Mouse (Mus musculus): ENCODE data around the gene Prr5. TPM values are rescaled to one million over a fixed set of nuclear protein-coding genes. Genes with fewer than 3 reads are reported as not detected.

Gene Prr5
- polyA plus RNA-seq, 1 experiment from 2014 or later = 20.3 TPM

DNA sequence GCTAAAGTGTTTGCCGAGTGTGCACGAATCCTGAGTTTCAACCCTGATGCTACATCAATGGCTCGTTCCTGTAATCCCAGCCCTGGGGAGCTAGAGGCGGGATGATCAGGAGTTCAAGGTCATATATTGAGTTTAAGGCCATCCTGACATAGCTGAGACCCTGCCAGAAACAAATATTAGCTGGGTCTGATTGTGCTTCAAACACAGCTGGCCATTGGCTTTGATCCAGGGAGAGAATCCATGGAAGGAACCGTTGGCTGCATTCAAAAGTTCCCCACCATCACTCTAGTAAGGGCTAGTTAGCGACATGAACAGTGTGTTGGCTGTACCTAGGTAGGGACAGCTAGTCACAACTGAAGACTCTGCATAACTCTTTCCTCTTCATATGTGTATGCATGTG is 19.9 kb downstream of the Prr5 start:
- 50% methylated on average over 6 of the region's 6 CpGs for WGBS
- no peak for DNase-seq (ENCODE audit: low spot score)
- no peak overlapping the region for H3K27ac ChIP-seq (replicated peaks)
- no peaks in the 10 kb centered on the region for H3K4me1 ChIP-seq (replicated peaks; ENCODE audit: control insufficient read depth, insufficient read depth)
- no peak overlapping the region for H3K4me2 ChIP-seq (replicated peaks; ENCODE audit: low read depth)
- no peaks in the 10 kb centered on the region for H3K27me3 ChIP-seq (ENCODE audit: control insufficient read depth, insufficient read depth, low read length)
- no peaks in the 10 kb centered on the region for H3K9me3 ChIP-seq (ENCODE audit: control insufficient read depth, low read length)
- no peak overlapping the region for H3K9ac ChIP-seq (ENCODE audit: low read length)
- peaks cover 8% of the 10 kb centered on the region for H3K36me3 ChIP-seq (ENCODE audit: control insufficient read depth, insufficient read depth, low read length)
- TF ChIP-seq EP300 (optimal IDR thresholded peaks at IDR 0.05) = no peak
- TF ChIP-seq CTCF (IDR thresholded peaks at IDR 0.05; ENCODE audit: low read depth) = no peak
- no peak overlapping the region for H3K4me3 ChIP-seq (ENCODE audit: low read depth, low read length)
- no peak for ATAC-seq (ENCODE audit: low FRiP score, low TSS enrichment)

DNA sequence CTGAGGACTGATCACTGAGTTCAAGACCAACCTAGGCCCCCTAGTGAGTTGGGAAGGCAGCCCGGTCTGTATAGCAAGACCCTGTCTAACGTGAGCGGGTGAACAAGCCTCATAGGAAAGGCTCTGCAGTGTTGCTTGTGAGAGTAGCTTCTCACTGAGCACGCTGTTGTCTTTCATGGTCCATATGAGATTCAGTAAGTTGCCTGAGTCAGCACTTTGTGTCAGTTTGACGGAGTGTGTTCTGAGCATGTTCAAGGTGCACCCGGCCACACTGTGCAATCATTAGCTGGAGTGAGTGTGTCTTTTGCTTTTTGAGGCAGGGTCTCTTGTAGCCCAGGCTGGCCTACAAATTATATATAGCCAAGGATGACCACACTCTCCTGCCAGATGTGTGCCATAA is 22.1 kb downstream of the Prr5 start:
- Histone ChIP-seq H3K36me3 (ENCODE audit: control insufficient read depth, insufficient read depth, low read length) (peaks cover 9% of the 10 kb centered on the region), H3K27me3 (ENCODE audit: control insufficient read depth, insufficient read depth, low read length) (no peaks in the 10 kb centered on the region), H3K27ac (replicated peaks) (no peak overlapping the region), H3K9ac (ENCODE audit: low read length) (no peak overlapping the region), H3K9me3 (ENCODE audit: control insufficient read depth, low read length) (no peaks in the 10 kb centered on the region), H3K4me2 (replicated peaks; ENCODE audit: low read depth) (no peak overlapping the region), H3K4me3 (ENCODE audit: low read depth, low read length) (no peak overlapping the region), H3K4me1 (replicated peaks; ENCODE audit: control insufficient read depth, insufficient read depth) (no peaks in the 10 kb centered on the region)
- no peak for ATAC-seq (ENCODE audit: low FRiP score, low TSS enrichment)
- 92% methylated on average over 6 of the region's 6 CpGs for WGBS
- no peak for DNase-seq (ENCODE audit: low spot score)
- TF ChIP-seq EP300 (optimal IDR thresholded peaks at IDR 0.05) (no peak), CTCF (IDR thresholded peaks at IDR 0.05; ENCODE audit: low read depth) (no peak)

DNA sequence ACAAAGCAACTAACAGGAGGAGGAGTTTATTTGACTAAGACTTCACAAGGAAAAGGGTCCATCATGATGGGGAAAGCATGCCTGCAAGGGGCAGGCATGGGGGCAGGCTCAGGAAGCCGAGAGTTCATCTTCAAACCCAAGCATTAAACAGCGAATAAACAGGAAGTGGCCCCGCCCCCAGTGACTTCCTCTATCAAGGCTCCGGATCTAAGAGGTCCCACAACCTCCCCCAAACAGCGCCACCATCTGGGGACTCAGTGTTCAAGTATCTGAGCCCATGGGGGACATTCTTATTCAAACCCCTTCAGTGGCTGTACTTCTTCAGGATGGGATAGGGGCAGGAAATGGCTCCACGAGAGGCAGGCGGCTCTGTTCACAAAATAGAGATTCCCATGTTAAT is 23.2 kb downstream of the Prr5 start:
- H3K9me3 ChIP-seq (ENCODE audit: control insufficient read depth, low read length) = no peaks in the 10 kb centered on the region
- no peaks in the 10 kb centered on the region for H3K27me3 ChIP-seq (ENCODE audit: control insufficient read depth, insufficient read depth, low read length)
- peaks cover 9% of the 10 kb centered on the region for H3K36me3 ChIP-seq (ENCODE audit: control insufficient read depth, insufficient read depth, low read length)
- no peak overlapping the region for H3K4me3 ChIP-seq (ENCODE audit: low read depth, low read length)
- no peaks in the 10 kb centered on the region for H3K4me1 ChIP-seq (replicated peaks; ENCODE audit: control insufficient read depth, insufficient read depth)
- TF ChIP-seq CTCF (IDR thresholded peaks at IDR 0.05; ENCODE audit: low read depth) (peak; percentile 26; the same call in 1 of the 2 replicates), EP300 (optimal IDR thresholded peaks at IDR 0.05) (no peak)
- H3K4me2 ChIP-seq (replicated peaks; ENCODE audit: low read depth) = no peak overlapping the region
- no peak overlapping the region for H3K27ac ChIP-seq (replicated peaks)
- no peak overlapping the region for H3K9ac ChIP-seq (ENCODE audit: low read length)
- WGBS = 86% methylated on average over 7 of the region's 7 CpGs
- DNase-seq (ENCODE audit: low spot score) = no peak
- no peak for ATAC-seq (ENCODE audit: low FRiP score, low TSS enrichment)

DNA sequence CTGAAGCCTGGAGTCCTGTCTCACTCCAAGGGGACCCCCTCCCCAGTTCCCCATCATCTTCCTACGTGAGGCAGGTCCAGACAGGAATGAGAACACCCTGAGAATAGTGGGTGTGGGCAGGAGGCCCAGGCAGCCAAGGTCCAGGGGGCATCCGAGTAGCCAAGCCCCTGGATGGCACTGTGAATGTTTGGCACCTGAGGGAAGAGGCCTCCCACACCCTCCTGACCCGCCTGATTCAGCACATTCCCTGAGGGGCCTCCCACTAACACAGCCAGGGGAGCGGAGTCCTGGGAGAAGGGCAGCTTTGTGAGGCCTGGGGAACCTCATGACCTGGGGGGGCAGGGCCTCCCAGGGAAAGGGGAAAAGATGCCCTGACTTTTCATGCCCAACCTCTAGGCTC is 26.6 kb downstream of the Prr5 start:
- ATAC-seq (ENCODE audit: low FRiP score, low TSS enrichment) (no peak), DNase-seq (ENCODE audit: low spot score) (no peak)
- H3K4me3 ChIP-seq (ENCODE audit: low read depth, low read length) = no peak overlapping the region
- H3K4me1 ChIP-seq (replicated peaks; ENCODE audit: control insufficient read depth, insufficient read depth) = no peaks in the 10 kb centered on the region
- H3K36me3 ChIP-seq (ENCODE audit: control insufficient read depth, insufficient read depth, low read length) = peaks cover 7% of the 10 kb centered on the region
- WGBS = 67% methylated on average over 4 of the region's 4 CpGs
- TF ChIP-seq CTCF (IDR thresholded peaks at IDR 0.05; ENCODE audit: low read depth) (no peak), EP300 (optimal IDR thresholded peaks at IDR 0.05) (no peak)
- H3K9me3 ChIP-seq (ENCODE audit: control insufficient read depth, low read length) = no peaks in the 10 kb centered on the region
- no peak overlapping the region for H3K4me2 ChIP-seq (replicated peaks; ENCODE audit: low read depth)
- H3K27ac ChIP-seq (replicated peaks) = no peak overlapping the region
- H3K9ac ChIP-seq (ENCODE audit: low read length) = no peak overlapping the region
- H3K27me3 ChIP-seq (ENCODE audit: control insufficient read depth, insufficient read depth, low read length) = no peaks in the 10 kb centered on the region

DNA sequence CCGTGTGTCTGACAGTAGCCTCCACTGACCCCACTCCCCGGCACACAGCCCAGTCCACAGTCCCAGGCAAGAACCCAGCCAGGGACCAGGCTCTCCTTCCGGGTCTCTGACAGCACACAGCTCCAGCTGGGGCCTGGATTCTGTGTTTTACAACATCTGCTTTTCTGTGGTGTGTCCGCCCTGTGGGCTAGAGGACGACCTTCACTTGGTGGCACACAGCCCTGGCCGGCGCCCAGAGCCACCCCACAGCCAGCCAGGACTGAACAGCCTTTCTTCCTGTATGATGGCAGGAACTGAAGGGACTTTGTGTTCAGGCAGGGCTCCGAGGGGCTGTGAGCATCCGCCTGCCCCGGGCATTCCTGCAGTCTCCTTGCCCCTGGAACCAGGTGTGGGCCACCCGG is 28.2 kb downstream of the Prr5 start:
- TF ChIP-seq EP300 (optimal IDR thresholded peaks at IDR 0.05) (no peak), CTCF (IDR thresholded peaks at IDR 0.05; ENCODE audit: low read depth) (no peak)
- DNase-seq (ENCODE audit: low spot score) (no peak), ATAC-seq (ENCODE audit: low FRiP score, low TSS enrichment) (no peak; the same call in 1 of the 2 replicates)
- Histone ChIP-seq H3K4me2 (replicated peaks; ENCODE audit: low read depth) (no peak overlapping the region), H3K9ac (ENCODE audit: low read length) (0 out of 2 replicates have a peak overlapping the region, but pooled peaks have one; percentile 31), H3K4me3 (ENCODE audit: low read depth, low read length) (no peak overlapping the region), H3K36me3 (ENCODE audit: control insufficient read depth, insufficient read depth, low read length) (peaks cover 9% of the 10 kb centered on the region), H3K27ac (replicated peaks) (no peak overlapping the region), H3K9me3 (ENCODE audit: control insufficient read depth, low read length) (no peaks in the 10 kb centered on the region), H3K4me1 (replicated peaks; ENCODE audit: control insufficient read depth, insufficient read depth) (no peaks in the 10 kb centered on the region), H3K27me3 (ENCODE audit: control insufficient read depth, insufficient read depth, low read length) (no peaks in the 10 kb centered on the region)
- 55% methylated on average over 11 of the region's 11 CpGs for WGBS

DNA sequence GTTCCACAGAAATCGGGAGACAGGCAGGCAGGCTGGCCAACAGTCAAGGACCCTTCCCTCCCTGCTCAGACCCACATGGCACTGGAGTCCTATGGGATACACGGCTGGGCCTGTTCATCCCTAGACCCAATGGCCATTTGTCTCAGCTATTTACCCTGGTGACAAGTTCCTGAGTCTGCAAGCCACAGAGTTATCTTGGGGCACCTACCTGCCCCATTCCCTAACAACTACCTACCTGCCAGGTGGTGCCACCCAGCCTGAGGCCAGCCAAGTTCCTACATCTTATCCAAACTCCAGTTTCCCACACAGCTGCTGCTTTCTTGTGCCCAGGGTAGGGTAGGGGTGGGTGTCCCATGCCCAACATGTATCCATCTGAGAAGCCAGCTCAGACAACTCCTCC is 28.8 kb downstream of the Prr5 start:
- H3K27ac ChIP-seq (replicated peaks) = no peak overlapping the region
- DNase-seq (ENCODE audit: low spot score) = no peak
- ATAC-seq (ENCODE audit: low FRiP score, low TSS enrichment) = no peak
- peaks cover 13% of the 10 kb centered on the region for H3K36me3 ChIP-seq (ENCODE audit: control insufficient read depth, insufficient read depth, low read length)
- no peak for TF ChIP-seq EP300 (optimal IDR thresholded peaks at IDR 0.05)
- TF ChIP-seq CTCF (IDR thresholded peaks at IDR 0.05; ENCODE audit: low read depth) = no peak
- H3K4me3 ChIP-seq (ENCODE audit: low read depth, low read length) = no peak overlapping the region
- WGBS = 49% methylated on average over 2 of the region's 2 CpGs
- H3K4me2 ChIP-seq (replicated peaks; ENCODE audit: low read depth) = no peak overlapping the region
- H3K9ac ChIP-seq (ENCODE audit: low read length) = 0 out of 2 replicates have a peak overlapping the region, but pooled peaks have one; percentile 13
- H3K9me3 ChIP-seq (ENCODE audit: control insufficient read depth, low read length) = no peaks in the 10 kb centered on the region
- no peaks in the 10 kb centered on the region for H3K27me3 ChIP-seq (ENCODE audit: control insufficient read depth, insufficient read depth, low read length)
- no peaks in the 10 kb centered on the region for H3K4me1 ChIP-seq (replicated peaks; ENCODE audit: control insufficient read depth, insufficient read depth)
